Mouse (Mus musculus) spleen, adult 2 months (tissue): ENCODE data around the gene Naip2. TPM values are rescaled to one million over a fixed set of nuclear protein-coding genes. Genes with fewer than 3 reads are reported as not detected.
A peak's percentile ranks its signal among the peaks of the same experiment; 100 is the strongest.

Experiments
- DNase-seq, 2 experiments: peaks; one replicate each; pipeline versions ENCODE4 v3.0.0 to v3.0.0-alpha.2; 2012 to 2021; ENCODE audit warnings: low spot score in 2 of 2, low read depth in 1 of 2
- H3K27ac ChIP-seq: fragments of 200-500 bp; 2 replicates; pipeline ENCODE4 v1.5.1; 2012; ENCODE audit warnings: low read length, inconsistent platforms; ENCODE audit not compliant: insufficient read depth
- H3K27me3 ChIP-seq: fragments of 200-500 bp; 2 replicates; pipeline ENCODE4 v1.6.1; 2012; ENCODE audit warnings: mild to moderate bottlenecking, moderate library complexity, low read length, inconsistent platforms; ENCODE audit not compliant: control insufficient read depth, insufficient read depth
- H3K36me3 ChIP-seq: fragments of 200-500 bp; 2 replicates; pipeline ENCODE4 v1.6.1; 2012; ENCODE audit warnings: mild to moderate bottlenecking, low read length, inconsistent platforms; ENCODE audit not compliant: control insufficient read depth, insufficient read depth
- H3K4me1 ChIP-seq: fragments of 200-500 bp; 2 replicates; pipeline ENCODE4 v1.6.1; 2011; ENCODE audit warnings: inconsistent platforms; ENCODE audit not compliant: control insufficient read depth, insufficient read depth, insufficient read length
- H3K4me3 ChIP-seq: fragments of 200-500 bp; 2 replicates; pipeline ENCODE4 v1.5.1; 2011; ENCODE audit warnings: mild to moderate bottlenecking, inconsistent platforms; ENCODE audit not compliant: insufficient read depth, insufficient read length; ENCODE audit errors: extremely low read depth
- CTCF ChIP-seq: fragments of 200-500 bp; IDR thresholded peaks from 2 replicates; pipeline ENCODE4 v1.5.1; 2011; ENCODE audit warnings: mild to moderate bottlenecking, inconsistent platforms; ENCODE audit not compliant: insufficient read depth, insufficient read length, insufficient replicate concordance; ENCODE audit errors: extremely low read depth
- POLR2A ChIP-seq: fragments of 200-500 bp; IDR thresholded peaks from 2 replicates; pipeline ENCODE4 v1.6.1; 2011; ENCODE audit warnings: low read depth, low read length, inconsistent platforms
- WGBS: fragments of 180-500 bp; shearing (Covaris S2); methylation state at CpG from one replicate; pipeline ENCODE4 v1.1.7; 2018; 5-methylcytosine and 5-hydroxymethylcytosine counted together
- polyA plus RNA-seq: library from polyadenylated mRNA; depleted of rRNA; stranded (reverse); fragments of >200 nt; gene quantifications from 2 replicates; pipeline ENCODE4 v1.2.3, GENCODE M21; 2012

The Naip2 gene
- polyA plus RNA-seq, 1 experiment: 3.2 TPM

DNA sequence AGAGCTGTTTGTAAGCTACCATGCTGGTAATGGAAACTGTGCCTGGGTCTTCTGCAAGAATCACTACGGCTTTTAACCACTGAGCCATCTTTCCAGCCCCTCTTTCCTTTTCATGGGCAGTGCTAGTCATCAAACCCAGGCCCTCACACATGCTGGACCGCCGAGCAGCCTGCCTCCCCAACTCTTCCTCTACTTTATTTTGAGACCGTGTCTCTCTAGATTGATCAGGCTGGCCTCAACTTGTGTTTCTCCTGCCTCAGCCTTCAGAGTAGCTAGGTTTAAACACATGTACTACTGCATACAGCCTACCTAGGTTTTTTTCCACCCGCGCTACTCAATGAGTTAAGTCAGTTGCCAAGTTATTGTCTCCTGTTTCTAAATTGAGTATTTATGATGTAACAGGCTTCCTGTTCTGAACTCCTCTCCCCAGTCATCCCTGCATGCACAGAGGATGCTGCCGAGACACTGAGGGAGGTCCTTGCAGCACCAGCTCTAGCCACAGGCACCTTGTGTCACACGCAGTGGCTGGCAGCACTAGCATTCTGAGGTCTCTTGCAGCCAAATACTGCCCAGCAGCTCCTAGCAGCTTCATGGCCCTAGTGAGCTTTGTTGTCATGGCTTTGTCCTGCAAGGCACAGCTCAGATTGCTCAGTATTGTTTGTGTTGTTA, 60.1 kb downstream of the Naip2 start:
- TF ChIP-seq POLR2A (no peak), CTCF (no peak)

DNA sequence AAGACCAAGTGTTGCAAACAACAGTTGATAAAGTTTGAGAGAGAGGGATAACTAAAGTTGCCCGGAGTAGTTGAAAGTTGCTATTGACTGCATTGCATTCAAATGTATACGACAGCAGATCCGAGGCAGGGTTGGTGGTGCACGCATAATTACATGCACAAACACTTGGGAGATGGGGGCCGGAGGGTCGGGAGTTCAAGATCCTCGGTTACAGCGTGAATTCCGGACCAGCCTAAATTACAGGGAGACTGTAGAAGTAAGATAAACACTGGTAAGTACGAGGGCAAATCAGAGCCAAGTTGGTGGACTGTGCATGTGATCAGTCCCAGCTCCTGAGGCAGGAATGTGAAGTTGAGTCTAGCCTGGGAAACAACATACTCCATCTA, 76.6 kb downstream of the Naip2 start:
- no peak for DNase-seq
- H3K4me1 ChIP-seq: peaks cover 5% of the 10 kb centered on the region; the same call in 1 of the 2 replicates
- TF ChIP-seq CTCF (no peak), POLR2A (no peak)
- peak overlapping the region; percentile 98 for H3K4me3 ChIP-seq
- H3K27ac ChIP-seq: no peak overlapping the region
- WGBS: under 1% methylated on average over 10 of the region's 10 CpGs
- H3K36me3 ChIP-seq: peaks cover 18% of the 10 kb centered on the region
- H3K27me3 ChIP-seq: no peaks in the 10 kb centered on the region

More for the DNA sequence above, 60.1 kb downstream of the Naip2 start:
- Histone ChIP-seq H3K4me1 (no peaks in the 10 kb centered on the region), H3K4me3 (no peak overlapping the region), H3K27ac (no peak overlapping the region), H3K27me3 (no peaks in the 10 kb centered on the region), H3K36me3 (peaks cover 8% of the 10 kb centered on the region)
- DNase-seq: no peak
- 80% methylated on average over 8 of the region's 8 CpGs for WGBS

DNA sequence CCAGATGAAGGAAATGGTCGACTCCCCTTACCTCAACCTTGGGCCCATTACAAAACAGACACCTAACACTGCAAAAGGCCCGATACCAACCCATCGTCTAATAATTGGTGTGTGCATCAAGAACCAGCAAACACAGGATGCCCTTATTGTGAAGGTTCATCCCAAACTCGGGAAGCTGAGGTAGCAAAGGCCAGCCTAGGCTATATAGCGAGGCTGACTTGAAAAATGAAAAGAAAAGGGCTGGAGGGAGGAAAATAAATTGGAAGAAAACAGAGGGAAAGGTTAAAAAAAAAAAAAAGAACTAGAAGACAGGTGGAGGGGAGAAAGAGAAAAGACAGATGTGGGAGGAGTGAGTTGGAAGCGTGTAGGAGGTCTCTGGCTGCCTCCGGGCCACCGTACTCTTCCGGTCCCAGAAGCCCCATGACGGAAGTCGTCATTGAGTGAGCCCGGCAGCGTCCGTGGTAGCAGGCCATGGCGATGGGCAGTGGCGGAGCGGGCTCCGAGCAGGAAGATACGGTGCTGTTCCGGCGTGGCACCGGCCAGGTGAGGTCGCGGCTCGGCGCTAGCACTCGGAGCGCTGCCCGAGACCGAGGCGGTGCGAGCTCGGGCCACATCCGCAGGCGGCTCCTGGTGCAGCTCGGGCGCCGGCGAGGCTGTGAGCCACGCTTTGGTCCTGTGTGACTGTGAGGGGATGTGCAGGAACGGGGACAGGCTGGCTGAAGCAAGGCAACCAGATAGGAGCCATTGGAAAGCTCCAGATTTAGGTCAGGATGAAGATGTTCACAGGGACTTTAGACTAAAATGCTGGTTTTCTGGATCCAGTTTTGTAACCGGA, 77.3 kb downstream of the Naip2 start, which contains the start of gene Smn1:
TSS of gene Smn1 (plus strand) at position 430 of the 835 bp plus-strand sequence.
- WGBS: 5% methylated on average over 42 of the region's 42 CpGs
- Histone ChIP-seq H3K27ac (no peak within 1 kb of the TSS), H3K4me3 (peak within 1 kb of the TSS; percentile 98), H3K4me1 (peaks cover 5% of the 10 kb centered on the region; the same call in 1 of the 2 replicates), H3K36me3 (peaks cover 18% of the 10 kb centered on the region), H3K27me3 (no peaks in the 10 kb centered on the region)
- peak; percentile 84 to 91 for DNase-seq
- TF ChIP-seq CTCF: no peak
- TF ChIP-seq POLR2A: peak; percentile 69; the same call in 1 of the 2 replicates

DNA sequence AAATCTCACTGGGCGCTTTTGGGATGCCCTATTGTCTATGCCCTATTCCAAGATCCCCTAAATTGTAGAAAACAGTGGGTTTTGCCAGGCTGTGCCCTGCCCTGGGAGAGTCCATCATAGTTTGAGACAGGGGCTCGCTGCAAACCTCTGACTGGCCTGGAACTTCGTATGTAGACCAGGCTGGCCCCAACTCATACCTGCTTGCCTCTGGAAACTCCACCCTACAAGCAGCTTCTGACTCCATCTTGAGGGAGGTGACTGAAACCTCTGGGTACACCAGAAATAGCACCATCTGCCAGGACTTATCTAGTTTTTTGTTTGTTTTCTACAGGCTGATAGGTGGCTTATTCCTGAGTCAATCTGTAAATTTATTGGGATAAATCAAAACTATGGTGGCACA, 77.9 kb downstream of the Naip2 start:
- no peak for DNase-seq
- 97% methylated on average over 3 of the region's 3 CpGs for WGBS
- Histone ChIP-seq H3K4me1 (peaks cover 5% of the 10 kb centered on the region; the same call in 1 of the 2 replicates), H3K4me3 (no peak overlapping the region), H3K36me3 (peaks cover 15% of the 10 kb centered on the region), H3K27ac (no peak overlapping the region), H3K27me3 (no peaks in the 10 kb centered on the region)
- TF ChIP-seq CTCF: no peak
- no peak for TF ChIP-seq POLR2A

DNA sequence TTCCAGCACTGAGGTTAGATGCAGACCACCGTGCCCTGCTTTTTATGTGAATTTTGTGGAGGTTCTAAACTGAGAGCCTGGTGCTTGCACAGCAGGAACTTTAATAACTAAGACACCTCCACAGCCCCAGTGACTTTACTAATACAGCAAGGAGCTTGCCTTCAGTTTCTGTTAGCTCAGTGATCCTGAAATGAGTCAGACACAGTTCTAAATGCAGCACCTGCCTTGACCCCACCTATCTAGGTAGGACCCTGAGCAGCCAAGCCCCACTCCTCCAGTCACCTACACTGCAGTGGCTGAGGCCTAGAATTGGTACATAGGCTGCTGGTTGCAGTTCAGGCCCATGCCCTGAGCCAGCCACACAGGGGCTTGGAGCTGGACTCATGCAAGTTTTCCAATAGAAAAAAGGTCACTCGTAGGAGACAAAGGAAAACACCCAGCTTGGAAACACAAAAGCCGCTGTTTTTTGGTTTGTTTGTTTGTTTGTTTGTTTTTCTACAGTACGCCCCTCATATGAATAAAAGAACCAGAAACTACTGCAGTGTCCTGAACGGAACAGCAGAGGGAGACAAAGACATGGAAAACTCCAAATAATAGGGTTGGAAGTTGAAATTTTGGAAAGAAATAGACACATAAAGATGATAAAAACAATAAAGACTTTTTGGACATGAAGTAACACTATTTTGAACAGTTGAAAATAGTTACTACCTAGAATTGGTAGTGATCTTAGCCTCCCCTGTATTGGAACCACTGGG, 89.5 kb downstream of the Naip2 start:
- DNase-seq: no peak
- Histone ChIP-seq H3K4me3 (no peak overlapping the region), H3K4me1 (peaks cover 6% of the 10 kb centered on the region), H3K27me3 (peaks cover 4% of the 10 kb centered on the region; the same call in 1 of the 2 replicates), H3K36me3 (no peaks in the 10 kb centered on the region), H3K27ac (no peak overlapping the region)
- 67% methylated on average over 5 of the region's 5 CpGs for WGBS
- TF ChIP-seq CTCF (no peak), POLR2A (no peak)

DNA sequence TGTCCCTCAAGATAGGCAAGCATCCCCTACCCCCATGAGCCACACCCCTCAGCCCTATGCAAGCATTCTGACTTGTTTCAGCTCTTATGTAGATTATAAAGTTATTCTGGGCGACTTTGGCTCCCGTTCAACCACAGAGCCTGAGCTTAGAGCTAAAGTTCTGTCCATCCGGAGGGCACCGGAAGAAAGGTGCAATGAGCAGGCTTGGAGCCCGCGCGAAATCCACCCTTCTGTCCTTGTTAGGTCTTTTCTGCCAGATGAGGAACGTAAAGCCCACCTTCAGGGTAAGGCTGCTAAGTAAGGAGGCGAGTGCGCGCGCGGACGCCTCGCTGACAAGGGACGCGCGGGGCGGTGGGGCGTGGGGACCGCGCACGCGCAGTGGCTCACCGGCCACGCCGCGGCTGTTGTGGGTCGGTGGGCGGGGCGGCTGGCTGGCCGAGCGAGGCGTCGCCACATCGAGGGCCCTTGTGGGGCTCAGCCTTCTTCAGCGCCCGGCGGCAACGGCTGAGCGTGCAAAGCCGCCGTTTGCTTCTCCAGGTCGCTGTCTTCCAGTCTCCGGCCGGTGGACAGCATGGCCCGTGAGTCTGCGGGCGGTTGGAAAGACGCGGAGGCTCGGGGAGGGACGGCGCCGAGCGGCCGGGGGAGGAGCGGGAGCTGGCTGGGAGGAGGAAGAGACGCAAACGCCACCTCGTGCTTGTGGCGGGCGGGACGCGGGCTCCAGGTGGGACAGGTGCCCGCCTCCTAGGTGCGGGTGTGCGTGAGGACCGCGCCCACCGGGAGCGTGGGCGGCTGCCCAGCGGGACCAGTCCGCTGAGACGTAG, 94.0 kb downstream of the Naip2 start, which contains the start of gene Serf1:
TSS of gene Serf1 (plus strand) at position 361 of the 821 bp plus-strand sequence.
- Histone ChIP-seq H3K27me3 (peaks cover 4% of the 10 kb centered on the region; the same call in 1 of the 2 replicates), H3K4me1 (peaks cover 8% of the 10 kb centered on the region), H3K36me3 (no peaks in the 10 kb centered on the region), H3K4me3 (peak within 1 kb of the TSS; percentile 83), H3K27ac (no peak within 1 kb of the TSS)
- TF ChIP-seq CTCF: no peak
- TF ChIP-seq POLR2A: no peak
- 2% methylated on average over 76 of the region's 76 CpGs for WGBS
- DNase-seq: peak; percentile 22 to 73
